Mouse (Mus musculus) CD4-positive naive resting alpha-beta T cell, adult 57 days (primary cell): ENCODE measurements around the gene Sipa1l3. TPM values are rescaled to one million over a fixed set of nuclear protein-coding genes. Genes with fewer than 3 reads are reported as not detected.

Experiments
- total RNA-seq: library from RNA; stranded (reverse); gene quantifications from one replicate; pipeline ENCODE4 v1.2.4, GENCODE M21; 2023

Gene Sipa1l3
- 57.0 TPM for total RNA-seq

GRCm38 (mm10) chr7:29518421-29519210 is at the start of gene Sipa1l3:
TSS of gene Sipa1l3 (minus strand) at chr7:29518641.

GRCm38 (mm10) chr7:29303738-29304462 is 214.5 kb downstream of the Sipa1l3 start, which contains the start of gene Dpf1:
TSS of gene Dpf1 (plus strand) at chr7:29303951.

GRCm38 (mm10) chr7:29288942-29289638 is 229.4 kb downstream of the Sipa1l3 start, which contains the start of gene Ppp1r14a:
TSS of gene Ppp1r14a (plus strand) at chr7:29289308.

GRCm38 (mm10) chr7:29281201-29282073 is 237.0 kb downstream of the Sipa1l3 start, which contains the start of gene Spint2:
TSS of gene Spint2 (minus strand) at chr7:29281912.

Other genes with a start within 250 kb of the Sipa1l3 start
- gene Spint2, start 236.7 kb downstream of the Sipa1l3 start, total RNA-seq, result 78.7 TPM
- gene Ppp1r14a, start 229.3 kb downstream of the Sipa1l3 start, total RNA-seq, result 1.8 TPM
- not detected for gene Dpf1, start 214.7 kb downstream of the Sipa1l3 start, total RNA-seq
- not detected for gene Catsperg2, start 208.4 kb upstream of the Sipa1l3 start, total RNA-seq
- gene Zfp84, start 249.9 kb upstream of the Sipa1l3 start, total RNA-seq, result 19.2 TPM